Mouse (Mus musculus) kidney, postnatal 25 days (tissue): ENCODE results near the gene Ccl17.
A peak's percentile ranks its signal among the peaks of the same experiment; 100 is the strongest.
"Not testable (repeated sequence)": the region's sequence is repeated elsewhere in the genome, so short reads cannot be mapped to it uniquely, and the experiment has no call there.

Experiments
- DNase-seq, 2 experiments: peaks; one replicate each; pipeline ENCODE4 v3.0.0; 2021; ENCODE audit warnings: mixed read lengths in 2 of 2

The Ccl17 gene

GRCm38 (mm10) chr8:94826210-94826609, 16.0 kb downstream of the Ccl17 start:
- no peak for DNase-seq

GRCm38 (mm10) chr8:94828284-94828683, 18.0 kb downstream of the Ccl17 start:
- no peak for DNase-seq

- not testable (repeated sequence) for DNase-seq
These were observed 23.7 kb downstream of the Ccl17 start for GRCm38 (mm10) chr8:94833901-94834405.

- not testable (repeated sequence) for DNase-seq
These were observed 25.5 kb downstream of the Ccl17 start for GRCm38 (mm10) chr8:94835751-94836150.

GRCm38 (mm10) chr8:94836456-94837240, 26.4 kb downstream of the Ccl17 start:
- DNase-seq, result no peak

- DNase-seq, result peak; percentile 97 to 98
These were observed 27.7 kb downstream of the Ccl17 start, which contains the start of the genes Coq9 and Ciapin1 for GRCm38 (mm10) chr8:94837662-94838574. TSS of gene Coq9 (plus strand) at chr8:94838321. TSS of gene Ciapin1 (minus strand) at chr8:94838358.

- DNase-seq, result peak; percentile 85 to 90
These were observed 28.3 kb downstream of the Ccl17 start for GRCm38 (mm10) chr8:94838600-94838999.

GRCm38 (mm10) chr8:94841183-94841582, 30.9 kb downstream of the Ccl17 start:
- DNase-seq, result no peak

GRCm38 (mm10) chr8:94850049-94850448, 39.8 kb downstream of the Ccl17 start:
- DNase-seq, result no peak

GRCm38 (mm10) chr8:94854761-94855160, 44.5 kb downstream of the Ccl17 start:
- peak in 1 of 2 experiments; percentile 16 for DNase-seq

- DNase-seq, result no peak
These were observed 46.7 kb downstream of the Ccl17 start for GRCm38 (mm10) chr8:94857011-94857345.

- DNase-seq, result peak; percentile 91 to 92
These were observed 47.3 kb downstream of the Ccl17 start, which contains the start of gene Polr2c for GRCm38 (mm10) chr8:94857346-94858173. TSS of gene Polr2c (plus strand) at chr8:94857450.

GRCm38 (mm10) chr8:94861352-94861910, 51.2 kb downstream of the Ccl17 start:
- DNase-seq, result peak; percentile 85 to 88
